Mouse (Mus musculus) hindbrain, embryonic 15.5 days (tissue): ENCODE results near the gene Cd8b1. TPM values are rescaled to one million over a fixed set of nuclear protein-coding genes. Genes with fewer than 3 reads are reported as not detected.
"Not testable (repeated sequence)": the region's sequence is repeated elsewhere in the genome, so short reads cannot be mapped to it uniquely, and the experiment has no call there.

Experiments
- ATAC-seq: fragments of 200-750 bp; cut with Nextera tagmentation; 2 replicates; pipeline ENCODE4 v1.8.0; 2017; ENCODE audit warnings: low read depth, moderate number of reproducible peaks, moderate TSS enrichment; ENCODE audit not compliant: low FRiP score
- H3K27ac ChIP-seq: fragments of 300-500 bp; sonication (generic); replicated peaks from 2 replicates; pipeline ENCODE4 v1.5.1; 2015; ENCODE audit warnings: mild to moderate bottlenecking, inconsistent platforms
- H3K27me3 ChIP-seq: fragments of 300-500 bp; sonication (generic); 2 replicates; pipeline ENCODE4 v1.6.1; 2015; ENCODE audit warnings: control low read depth, inconsistent platforms
- H3K36me3 ChIP-seq: fragments of 300-500 bp; sonication (generic); 2 replicates; pipeline ENCODE4 v1.6.1; 2015; ENCODE audit warnings: control low read depth, inconsistent platforms
- H3K4me1 ChIP-seq: fragments of 300-500 bp; sonication (generic); replicated peaks from 2 replicates; pipeline ENCODE4 v1.6.1; 2015; ENCODE audit warnings: control low read depth, inconsistent platforms
- H3K4me2 ChIP-seq: fragments of 300-500 bp; sonication (generic); 2 replicates; pipeline ENCODE4 v1.6.1; 2015; ENCODE audit warnings: moderate library complexity, mild to moderate bottlenecking, inconsistent platforms
- H3K4me3 ChIP-seq: fragments of 300-500 bp; sonication (generic); 2 replicates; pipeline ENCODE4 v1.5.1; 2015; ENCODE audit warnings: mild to moderate bottlenecking, inconsistent platforms
- H3K9ac ChIP-seq: fragments of 300-500 bp; sonication (generic); 2 replicates; pipeline ENCODE4 v1.6.1; 2015; ENCODE audit warnings: inconsistent platforms
- H3K9me3 ChIP-seq: fragments of 300-500 bp; sonication (generic); 2 replicates; pipeline ENCODE4 v1.6.1; 2016; ENCODE audit warnings: control low read depth, inconsistent platforms
- WGBS: fragments of 180-500 bp; shearing (Covaris S2); methylation state at CpG from one replicate; pipeline ENCODE4 v1.1.7; 2015; 5-methylcytosine and 5-hydroxymethylcytosine counted together
- polyA plus RNA-seq: library from polyadenylated mRNA; unstranded; fragments of >200 nt; fragmentation: Nextera tagmentation; extraction: Ambion mirVana; gene quantifications from 2 replicates; pipeline ENCODE4 v1.2.1, GENCODE M21; 2015

Gene Cd8b1
- polyA plus RNA-seq, 1 experiment from 2014 or later = not detected

DNA sequence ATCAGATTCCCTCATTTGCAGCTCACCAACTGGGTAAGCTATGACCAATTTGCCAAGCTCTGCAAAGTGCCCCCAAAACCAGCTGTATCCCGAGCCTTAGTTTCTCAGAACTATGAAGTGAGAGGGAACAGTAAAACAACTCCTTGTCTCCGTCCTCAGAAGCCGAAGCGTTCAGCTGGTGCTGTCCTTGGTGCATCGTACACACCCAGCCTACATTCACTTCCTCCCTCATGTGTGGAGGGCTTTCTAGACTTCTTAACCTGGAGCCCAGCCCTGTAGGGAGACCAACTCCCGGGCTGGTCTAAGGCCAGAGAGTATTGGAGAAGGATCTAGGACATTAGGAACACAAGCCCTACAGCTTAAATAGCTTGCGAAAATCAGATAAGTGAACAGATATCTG lies 7.9 kb downstream of the Cd8b1 start:
- Histone ChIP-seq H3K4me1 (no peaks in the 10 kb centered on the region), H3K4me3 (no peak overlapping the region), H3K4me2 (no peak overlapping the region), H3K9me3 (no peaks in the 10 kb centered on the region), H3K36me3 (no peaks in the 10 kb centered on the region), H3K27me3 (no peaks in the 10 kb centered on the region), H3K27ac (no peak overlapping the region), H3K9ac (no peak overlapping the region)
- 89% methylated on average over 7 of the region's 7 CpGs for WGBS
- no peak for ATAC-seq

DNA sequence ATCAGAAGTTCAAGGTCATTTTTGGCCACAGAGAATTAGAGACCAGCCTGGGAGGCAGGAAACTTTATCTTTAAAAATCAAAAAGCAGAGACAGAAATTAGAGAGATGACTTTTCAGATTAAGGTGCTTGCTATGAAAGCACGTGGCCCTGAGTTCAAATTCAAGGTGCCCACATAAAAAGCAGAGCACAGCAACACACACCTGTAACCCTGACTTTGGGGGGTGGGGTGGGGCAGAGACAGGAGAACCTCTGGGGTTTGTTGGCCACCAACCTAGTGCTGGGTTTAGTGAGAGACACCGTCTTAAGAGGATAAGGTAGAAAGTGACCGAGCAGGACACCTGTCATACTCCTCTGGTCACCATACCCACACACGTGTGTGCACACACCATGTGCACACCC lies 8.9 kb downstream of the Cd8b1 start:
- not testable (repeated sequence) for H3K27ac ChIP-seq, H3K27me3 ChIP-seq, H3K4me2 ChIP-seq, ATAC-seq, H3K9ac ChIP-seq, H3K9me3 ChIP-seq, H3K36me3 ChIP-seq, H3K4me3 ChIP-seq, H3K4me1 ChIP-seq
- WGBS = 92% methylated on average over 2 of the region's 4 CpGs

DNA sequence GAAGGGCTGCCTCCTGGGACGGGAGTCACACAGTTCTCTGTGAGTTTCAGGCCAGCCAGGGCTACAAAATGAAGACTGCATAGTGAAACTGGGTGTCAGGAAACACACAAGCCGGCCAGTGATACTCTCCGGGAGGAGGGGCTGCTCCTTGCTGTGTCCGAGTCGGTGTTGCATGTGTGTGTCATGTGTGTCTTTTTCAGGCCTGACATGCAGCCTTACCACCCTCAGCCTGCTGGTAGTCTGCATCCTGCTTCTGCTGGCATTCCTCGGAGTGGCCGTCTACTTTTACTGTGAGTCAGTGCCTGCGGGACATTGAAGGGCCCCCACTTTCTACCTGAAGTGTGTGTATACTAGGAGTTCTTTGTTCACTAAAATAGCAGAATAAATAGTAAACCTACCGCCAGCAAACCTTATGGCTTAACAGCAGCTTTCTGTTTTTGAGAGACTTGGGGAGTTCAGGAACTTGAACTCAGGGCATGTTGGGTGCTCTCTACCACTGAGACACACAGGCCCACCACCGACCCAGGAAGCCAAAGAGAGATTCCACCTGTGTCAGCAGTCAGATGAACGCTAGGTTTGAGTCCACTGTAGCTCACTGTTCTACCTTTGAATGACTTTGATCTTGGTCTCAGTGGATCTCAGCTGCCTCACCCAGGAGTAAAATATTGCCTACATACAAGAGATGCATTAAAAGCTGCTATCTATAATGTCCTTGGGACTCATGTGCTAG lies 9.8 kb downstream of the Cd8b1 start:
- Histone ChIP-seq H3K9me3 (no peaks in the 10 kb centered on the region), H3K27ac (no peak overlapping the region), H3K36me3 (no peaks in the 10 kb centered on the region), H3K9ac (no peak overlapping the region), H3K4me1 (no peaks in the 10 kb centered on the region), H3K4me3 (no peak overlapping the region), H3K27me3 (no peaks in the 10 kb centered on the region), H3K4me2 (no peak overlapping the region)
- 89% methylated on average over 11 of the region's 11 CpGs for WGBS
- ATAC-seq = no peak

DNA sequence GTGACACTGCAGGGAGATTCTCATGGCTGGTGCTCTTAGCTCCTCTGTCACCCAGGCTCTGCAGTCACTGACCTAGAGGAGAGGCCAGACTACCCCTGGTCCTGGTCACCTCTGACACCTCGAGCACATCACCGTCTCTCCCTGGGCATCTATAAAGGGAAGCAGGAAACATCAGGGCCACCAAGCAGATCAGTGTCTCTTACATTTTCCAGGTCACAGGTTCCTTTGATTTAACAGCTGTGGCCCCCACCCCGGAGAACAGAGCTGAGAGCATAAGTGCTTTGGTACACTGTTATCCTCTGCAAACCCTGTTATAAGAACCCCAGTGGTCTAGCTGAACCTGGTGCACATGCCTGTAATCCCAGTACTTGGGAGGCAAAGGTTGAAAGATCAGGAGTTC lies 10.4 kb downstream of the Cd8b1 start:
- Histone ChIP-seq H3K4me2 (no peak overlapping the region), H3K4me3 (no peak overlapping the region), H3K36me3 (no peaks in the 10 kb centered on the region), H3K4me1 (no peaks in the 10 kb centered on the region), H3K27me3 (no peaks in the 10 kb centered on the region), H3K9ac (no peak overlapping the region), H3K9me3 (no peaks in the 10 kb centered on the region), H3K27ac (no peak overlapping the region)
- ATAC-seq = no peak
- WGBS = 65% methylated on average over 3 of the region's 3 CpGs

DNA sequence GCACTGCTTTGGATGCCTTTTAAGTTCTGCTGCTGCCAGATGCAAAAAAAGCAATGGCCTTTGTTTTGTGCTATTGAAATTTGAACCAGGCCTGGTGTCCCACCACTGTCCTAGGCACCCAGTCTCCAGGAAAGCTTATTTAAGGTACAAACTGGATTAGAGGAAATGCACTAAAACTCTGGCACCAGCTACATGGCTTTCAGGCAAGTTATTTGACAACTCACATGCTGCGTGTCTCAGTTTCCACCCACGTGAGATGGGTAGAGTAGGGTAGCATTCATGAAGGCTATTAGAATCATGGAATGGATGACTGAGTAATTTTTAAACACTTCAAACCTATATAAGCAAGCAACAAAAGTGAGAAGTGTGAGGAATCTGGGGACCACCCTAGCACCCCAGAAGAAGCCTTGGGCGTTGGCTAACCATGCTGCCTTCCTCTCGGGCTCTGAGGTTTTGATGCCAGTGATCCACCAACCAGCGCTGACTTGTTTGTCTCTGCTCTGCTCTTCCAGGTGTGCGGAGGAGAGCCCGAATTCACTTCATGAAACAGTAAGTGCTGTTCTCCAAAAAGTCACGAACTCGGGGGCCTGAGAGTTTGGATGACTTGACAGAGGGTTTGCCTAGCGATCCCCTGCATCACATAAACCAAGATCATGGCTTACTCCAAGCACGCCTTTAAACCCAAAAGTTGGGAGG lies 11.1 kb downstream of the Cd8b1 start:
- Histone ChIP-seq H3K4me1 (no peaks in the 10 kb centered on the region), H3K4me3 (no peak overlapping the region), H3K4me2 (no peak overlapping the region), H3K27ac (no peak overlapping the region), H3K9ac (no peak overlapping the region), H3K36me3 (no peaks in the 10 kb centered on the region), H3K9me3 (no peaks in the 10 kb centered on the region), H3K27me3 (no peaks in the 10 kb centered on the region)
- WGBS = 91% methylated on average over 11 of the region's 11 CpGs
- no peak for ATAC-seq

GRCm38 (mm10) chr6:71337666-71338065 lies 15.1 kb downstream of the Cd8b1 start:
- 98% methylated on average over 8 of the region's 8 CpGs for WGBS
- no peak for ATAC-seq
- H3K9ac ChIP-seq = no peak overlapping the region
- no peak overlapping the region for H3K4me3 ChIP-seq
- no peaks in the 10 kb centered on the region for H3K9me3 ChIP-seq
- no peaks in the 10 kb centered on the region for H3K36me3 ChIP-seq
- no peak overlapping the region for H3K4me2 ChIP-seq
- H3K27ac ChIP-seq = no peak overlapping the region
- no peaks in the 10 kb centered on the region for H3K4me1 ChIP-seq
- H3K27me3 ChIP-seq = no peaks in the 10 kb centered on the region

GRCm38 (mm10) chr6:71338941-71339340 lies 16.4 kb downstream of the Cd8b1 start:
- Histone ChIP-seq H3K4me3 (no peak overlapping the region), H3K36me3 (no peaks in the 10 kb centered on the region), H3K9me3 (no peaks in the 10 kb centered on the region), H3K4me1 (no peaks in the 10 kb centered on the region), H3K27ac (no peak overlapping the region), H3K27me3 (no peaks in the 10 kb centered on the region), H3K9ac (no peak overlapping the region), H3K4me2 (no peak overlapping the region)
- no peak for ATAC-seq
- whole genome bisulfite sequencing = 80% methylated on average over 3 of the region's 3 CpGs

DNA sequence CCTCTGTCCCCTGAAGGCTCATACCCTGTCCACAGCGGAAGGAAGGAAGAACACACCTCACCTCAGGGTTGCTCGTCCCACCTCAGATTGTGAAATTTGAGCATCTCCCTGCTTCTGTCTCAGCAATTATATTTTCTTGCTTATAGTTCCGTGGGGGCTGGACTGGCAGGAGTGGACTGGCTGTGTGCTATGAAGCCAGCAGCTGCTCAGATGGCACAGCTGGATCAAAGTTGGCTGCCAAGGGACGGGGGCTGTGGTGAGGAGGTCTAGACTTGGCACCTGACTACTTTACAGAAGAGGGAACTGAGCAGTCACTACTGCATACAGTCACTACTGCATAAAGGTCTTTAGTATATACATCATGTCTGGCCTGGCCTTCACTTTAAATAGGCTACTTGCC lies 16.8 kb downstream of the Cd8b1 start:
- 89% methylated on average over 4 of the region's 4 CpGs for WGBS
- H3K9me3 ChIP-seq = no peaks in the 10 kb centered on the region
- no peak overlapping the region for H3K9ac ChIP-seq
- ATAC-seq = no peak
- no peak overlapping the region for H3K4me2 ChIP-seq
- no peak overlapping the region for H3K4me3 ChIP-seq
- H3K27ac ChIP-seq = no peak overlapping the region
- no peaks in the 10 kb centered on the region for H3K27me3 ChIP-seq
- no peaks in the 10 kb centered on the region for H3K4me1 ChIP-seq
- H3K36me3 ChIP-seq = no peaks in the 10 kb centered on the region

DNA sequence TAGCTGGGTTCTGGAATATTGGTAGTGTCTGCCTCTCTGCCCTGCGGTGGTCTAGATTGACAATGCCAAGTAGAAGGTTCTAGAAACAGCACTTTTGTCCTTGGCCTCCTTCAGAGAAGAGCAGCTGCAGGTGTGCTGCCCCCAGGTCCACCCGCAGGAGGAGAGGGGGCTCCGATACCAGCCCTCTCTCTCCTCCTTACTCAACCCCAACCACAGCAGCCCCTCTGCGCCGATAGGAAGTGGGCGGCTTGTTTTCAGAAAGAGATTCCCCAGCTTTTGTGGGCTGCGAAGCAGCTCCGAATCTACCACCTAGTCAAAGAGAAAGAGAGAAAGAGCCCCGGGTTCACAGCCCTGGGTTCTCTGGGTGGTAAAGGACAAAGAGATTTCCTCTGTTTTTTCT lies 18.6 kb downstream of the Cd8b1 start:
- no peaks in the 10 kb centered on the region for H3K9me3 ChIP-seq
- 87% methylated on average over 9 of the region's 9 CpGs for WGBS
- no peak for ATAC-seq
- H3K9ac ChIP-seq = no peak overlapping the region
- H3K27ac ChIP-seq = no peak overlapping the region
- no peaks in the 10 kb centered on the region for H3K36me3 ChIP-seq
- H3K4me2 ChIP-seq = no peak overlapping the region
- no peaks in the 10 kb centered on the region for H3K4me1 ChIP-seq
- no peaks in the 10 kb centered on the region for H3K27me3 ChIP-seq
- H3K4me3 ChIP-seq = no peak overlapping the region

DNA sequence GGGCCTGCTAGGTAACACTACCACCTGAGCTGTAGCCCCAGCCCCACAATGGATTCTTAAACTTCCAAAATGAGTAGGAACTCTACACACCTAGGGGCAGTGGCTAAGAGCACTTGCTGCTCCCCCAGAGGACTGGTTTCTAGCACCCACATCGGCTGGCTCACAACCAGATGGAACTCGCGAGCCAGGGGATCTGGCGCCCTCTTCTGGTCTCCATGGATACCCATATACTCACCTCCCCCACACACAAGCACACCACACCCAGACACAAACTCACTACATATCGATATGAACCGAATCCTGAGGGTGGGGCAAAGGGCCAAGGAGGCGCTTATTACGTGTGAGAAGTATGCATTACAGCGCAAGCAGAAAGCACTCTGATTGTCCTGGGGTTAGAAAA lies 25.4 kb downstream of the Cd8b1 start:
- Histone ChIP-seq H3K9ac (no peak overlapping the region), H3K9me3 (no peaks in the 10 kb centered on the region), H3K4me1 (no peaks in the 10 kb centered on the region), H3K4me2 (no peak overlapping the region), H3K36me3 (no peaks in the 10 kb centered on the region), H3K4me3 (no peak overlapping the region), H3K27ac (no peak overlapping the region), H3K27me3 (no peaks in the 10 kb centered on the region)
- no peak for ATAC-seq
- WGBS = 97% methylated on average over 9 of the region's 9 CpGs

GRCm38 (mm10) chr6:71351201-71351600 lies 28.6 kb downstream of the Cd8b1 start:
- WGBS = 88% methylated on average over 3 of the region's 3 CpGs
- Histone ChIP-seq H3K36me3 (no peaks in the 10 kb centered on the region), H3K4me3 (no peak overlapping the region), H3K9me3 (no peaks in the 10 kb centered on the region), H3K4me2 (no peak overlapping the region), H3K27ac (no peak overlapping the region), H3K27me3 (no peaks in the 10 kb centered on the region), H3K9ac (no peak overlapping the region), H3K4me1 (no peaks in the 10 kb centered on the region)
- ATAC-seq = no peak

DNA sequence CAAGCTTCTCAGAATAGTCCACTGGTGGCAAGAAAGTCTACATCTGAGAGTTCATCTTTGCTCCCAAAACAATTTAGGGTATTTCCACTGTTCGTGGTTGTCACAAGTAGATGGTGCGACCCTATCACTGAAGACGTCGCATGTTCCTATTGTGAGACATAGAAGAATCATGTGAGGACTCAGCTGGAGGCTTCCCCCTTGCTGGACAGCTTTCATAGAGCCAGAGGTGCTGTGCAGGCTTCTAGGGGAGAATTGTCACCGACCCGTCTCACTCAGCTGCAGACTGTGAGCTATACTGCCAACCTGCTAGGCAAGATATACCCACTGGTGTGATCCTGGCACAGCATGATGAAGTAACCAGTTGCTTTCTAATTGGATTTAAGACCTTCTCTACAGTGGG lies 29.6 kb downstream of the Cd8b1 start:
- WGBS = 93% methylated on average over 6 of the region's 6 CpGs
- H3K9ac ChIP-seq = no peak overlapping the region
- no peaks in the 10 kb centered on the region for H3K9me3 ChIP-seq
- H3K27me3 ChIP-seq = no peaks in the 10 kb centered on the region
- no peak overlapping the region for H3K4me2 ChIP-seq
- no peak overlapping the region for H3K27ac ChIP-seq
- no peak for ATAC-seq
- no peaks in the 10 kb centered on the region for H3K4me1 ChIP-seq
- H3K4me3 ChIP-seq = no peak overlapping the region
- H3K36me3 ChIP-seq = no peaks in the 10 kb centered on the region
